Mouse (Mus musculus): ENCODE measurements at regions not wholly inside any gene's neighbourhood (a gene's known extent, or its start where the extent isn't known, plus 50 kb on each side); places are given as distances from the start of the nearest gene placed in this dataset.

DNA sequence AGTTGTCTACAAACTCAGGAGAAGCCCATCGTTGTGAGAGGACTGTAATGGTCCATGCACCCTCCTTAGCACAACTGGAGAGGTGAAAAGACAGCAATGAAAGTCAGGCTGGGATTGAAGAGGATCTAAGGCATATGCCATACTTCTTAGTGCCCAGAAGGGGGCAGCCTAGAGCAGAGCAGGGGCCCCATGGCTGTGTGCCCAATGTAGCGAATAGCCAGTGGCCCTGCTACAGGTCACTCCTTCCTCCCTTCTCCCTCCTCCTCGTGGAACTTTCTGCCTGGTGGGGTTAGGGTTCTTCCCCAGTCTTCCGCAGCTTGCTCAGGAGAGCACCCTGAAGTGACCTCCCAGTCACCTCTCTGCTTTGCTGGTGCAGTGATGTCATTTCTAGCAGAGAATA, 131.8 kb upstream of the Topaz1 start:
- peak; percentile 13 to 37 for DNase-seq
- intact Hi-C loops (cut with DNase I): loop anchor here (1.0 to 2.0 kb wide), 2 partner anchors 72 to 113 kb away; no protein-coding TSS in a partner anchor

DNA sequence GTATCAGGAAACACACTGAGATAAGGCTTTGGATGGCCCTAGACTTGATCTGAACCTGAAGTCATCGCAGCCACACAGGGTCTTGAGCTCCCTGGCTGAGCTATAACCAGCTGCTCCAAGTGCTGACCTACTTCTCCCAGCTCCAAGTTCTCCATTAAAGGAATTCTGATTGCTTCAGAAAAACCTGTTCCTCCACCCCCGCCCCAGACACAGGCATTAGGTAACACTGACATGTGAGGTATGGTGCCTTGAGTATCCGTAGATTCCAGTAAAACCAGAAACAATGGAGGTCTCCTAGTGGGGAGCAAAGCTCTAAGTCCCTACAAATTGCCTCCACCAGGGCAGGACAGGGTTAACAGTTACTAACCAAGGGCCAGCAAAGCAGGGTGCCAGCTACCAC, 129.4 kb upstream of the Topaz1 start:
- DNase-seq: no peak
- intact Hi-C loops (cut with DNase I): no loop called here

DNA sequence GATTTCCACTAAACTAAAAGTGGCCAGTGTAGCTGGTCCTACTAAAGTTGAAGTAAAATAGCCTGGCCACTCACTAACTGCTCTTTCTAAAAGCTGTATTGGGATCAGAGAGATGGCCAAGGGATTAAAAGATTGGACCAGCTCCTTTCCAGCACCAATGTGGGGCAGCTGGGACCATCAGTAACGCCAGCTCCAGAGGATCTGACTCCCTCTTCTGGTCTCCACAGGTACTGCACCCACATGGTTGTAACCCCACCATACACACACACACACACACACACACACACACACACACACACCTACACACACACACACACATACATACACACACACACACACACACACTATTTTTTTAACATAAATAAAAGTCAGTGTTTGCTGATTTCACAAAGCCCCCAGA, 122.1 kb upstream of the Topaz1 start:
- DNase-seq: no peak
- intact Hi-C loops (cut with DNase I): no loop called here

DNA sequence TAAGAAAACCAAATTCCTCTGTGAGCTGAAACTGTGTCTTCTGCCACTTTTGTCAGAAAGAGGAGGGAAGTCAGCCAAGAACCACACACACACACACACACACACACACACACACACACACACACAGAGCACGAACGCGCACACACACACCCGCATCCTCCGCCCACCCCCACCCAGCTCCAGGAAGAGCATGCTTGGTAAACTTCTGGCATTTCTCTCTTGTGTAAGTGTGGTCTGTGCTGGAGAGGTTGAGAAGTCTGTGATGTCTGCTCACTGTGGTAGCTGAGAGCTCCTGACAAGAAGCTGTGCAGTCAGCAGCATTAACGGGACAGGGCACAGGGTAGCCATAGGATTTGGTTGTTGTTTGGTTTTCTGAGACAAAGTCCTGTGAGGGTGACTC, 120.8 kb upstream of the Topaz1 start:
- DNase-seq: no peak
- intact Hi-C loops (cut with DNase I): no loop called here

DNA sequence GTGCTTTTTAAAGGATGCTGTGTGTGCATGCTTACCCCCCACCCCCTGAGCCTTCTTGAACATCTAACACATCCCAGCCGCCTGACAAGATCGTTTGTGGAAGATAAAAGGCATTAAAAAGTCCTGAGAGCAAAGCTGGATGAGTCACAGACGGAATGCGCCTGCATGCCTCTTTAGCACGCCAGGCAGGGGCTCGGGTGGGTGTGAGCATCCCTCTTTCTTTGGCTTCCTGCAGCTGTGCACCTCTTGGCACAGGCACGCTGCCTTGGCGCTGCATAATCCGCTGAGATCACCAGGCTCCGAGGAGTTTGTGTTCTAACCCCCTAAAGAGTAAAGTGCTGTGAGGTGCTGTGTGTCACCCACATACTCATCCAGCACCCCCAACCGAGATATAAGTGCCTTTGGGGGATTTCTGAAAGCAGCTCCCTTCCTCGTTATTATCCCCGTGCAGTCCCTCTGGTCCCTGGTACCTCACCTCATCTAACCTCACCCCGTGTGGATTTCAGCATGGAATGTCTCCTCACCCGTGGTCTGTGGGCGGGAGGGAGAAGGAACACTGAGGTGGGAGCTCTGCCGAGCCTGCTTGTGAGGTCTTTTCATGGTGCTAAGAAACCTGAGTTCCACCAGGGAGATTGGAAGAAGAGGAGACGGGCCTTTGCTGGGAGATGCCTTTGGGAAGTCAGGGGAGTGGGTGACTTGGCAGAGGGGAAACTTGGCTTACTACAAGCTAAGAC, 117.8 kb upstream of the Topaz1 start:
- intact Hi-C loops (cut with DNase I): no loop called here
- DNase-seq: no peak

DNA sequence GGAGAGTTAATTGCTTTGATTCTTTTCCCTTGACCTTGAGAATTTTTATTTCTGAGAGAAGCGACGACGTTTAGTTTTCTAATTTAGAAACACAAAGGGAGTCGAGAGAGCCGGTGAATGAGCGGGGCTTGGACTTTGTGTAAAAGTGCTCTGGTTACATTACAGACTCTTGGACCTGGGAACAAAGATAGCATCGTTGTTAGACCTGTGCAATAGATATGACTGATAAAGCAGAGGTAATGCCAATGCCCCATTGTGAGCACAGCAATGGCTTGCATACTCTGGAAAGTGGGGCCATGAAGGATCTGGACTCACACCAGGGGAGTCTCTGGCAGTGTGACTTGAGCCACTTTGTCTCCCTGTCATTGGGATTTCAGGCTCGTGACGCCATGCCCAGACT, 115.4 kb upstream of the Topaz1 start:
- DNase-seq: no peak
- intact Hi-C loops (cut with DNase I): no loop called here

DNA sequence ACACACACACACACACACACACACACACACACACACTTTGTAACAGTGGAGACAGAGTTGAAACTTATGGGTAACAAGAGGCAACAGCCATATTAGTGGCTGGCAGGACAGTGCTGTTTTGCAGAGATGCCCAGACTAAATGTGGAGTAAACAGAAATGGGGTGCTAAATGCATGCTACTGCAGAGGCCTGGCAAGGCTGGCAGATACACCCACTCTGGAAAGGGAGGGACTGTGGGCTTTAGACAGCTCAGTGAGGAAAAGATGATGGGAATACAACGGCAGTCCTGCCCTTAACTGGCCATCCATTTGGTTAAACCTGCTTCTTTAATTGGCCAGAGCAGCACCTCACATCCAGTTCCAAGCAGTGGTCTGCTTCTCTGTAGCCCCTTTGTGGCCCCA, 113.7 kb upstream of the Topaz1 start:
- intact Hi-C loops (cut with DNase I): no loop called here
- DNase-seq: no peak

DNA sequence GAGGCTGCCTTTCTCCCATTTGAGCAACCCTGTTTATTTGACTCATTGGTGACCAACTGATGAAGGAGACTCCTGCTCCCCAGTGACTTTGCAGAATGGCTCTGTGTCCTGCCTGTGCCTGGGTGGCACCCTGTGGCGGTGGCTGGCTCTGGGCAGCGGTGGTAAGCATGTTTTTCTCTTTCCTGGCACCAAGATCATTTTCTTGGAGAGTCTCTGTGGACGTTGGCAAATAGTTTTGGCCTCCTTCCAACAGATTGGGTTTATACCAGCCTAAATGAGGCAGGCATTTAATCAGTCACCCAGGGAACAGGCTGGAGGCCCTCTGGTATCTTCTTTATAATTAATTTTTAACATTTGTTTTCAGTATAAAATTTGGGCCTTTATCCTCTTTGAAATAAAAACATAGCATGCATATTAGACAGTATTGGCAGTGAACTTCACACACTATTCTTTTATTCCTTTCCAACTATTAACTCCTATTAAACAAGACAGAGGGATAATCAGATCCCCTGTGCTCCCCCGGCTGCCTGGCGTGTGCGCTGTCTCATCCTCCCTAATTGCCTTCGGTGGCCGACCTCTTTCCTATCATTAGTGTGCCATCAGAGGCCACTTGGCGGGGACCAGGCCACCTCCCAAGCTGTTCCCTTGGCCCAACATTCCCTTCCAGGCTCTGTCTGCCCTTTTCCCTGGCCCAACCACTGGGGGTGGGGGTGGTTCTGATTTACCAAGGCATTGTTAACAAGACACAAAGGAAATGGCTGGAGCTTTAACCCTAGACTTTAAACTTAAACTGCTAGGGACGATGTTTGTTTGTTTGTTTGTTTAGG, 111.8 kb upstream of the Topaz1 start:
- DNase-seq: no peak
- intact Hi-C loops (cut with DNase I): no loop called here

DNA sequence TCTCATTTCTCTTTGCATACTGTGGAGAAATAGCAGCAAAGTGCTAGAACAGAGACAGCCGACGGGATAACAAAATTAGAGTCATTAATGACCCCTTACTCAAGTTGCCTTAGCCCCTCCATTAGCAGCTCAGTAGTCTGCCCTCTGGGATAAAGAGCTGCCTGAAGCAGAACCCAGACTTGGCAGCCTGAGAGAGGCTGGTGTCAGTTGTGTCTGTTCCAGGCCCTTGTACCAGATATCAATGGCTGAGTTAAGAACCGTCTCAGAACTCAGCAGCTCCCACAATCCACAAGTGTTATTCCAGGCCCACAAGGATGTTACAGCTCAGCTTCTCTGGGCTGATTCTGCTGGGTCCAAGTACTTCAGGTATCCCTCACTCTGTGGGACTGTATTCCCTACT, 109.6 kb upstream of the Topaz1 start:
- DNase-seq: peak; percentile 12 to 14

DNA sequence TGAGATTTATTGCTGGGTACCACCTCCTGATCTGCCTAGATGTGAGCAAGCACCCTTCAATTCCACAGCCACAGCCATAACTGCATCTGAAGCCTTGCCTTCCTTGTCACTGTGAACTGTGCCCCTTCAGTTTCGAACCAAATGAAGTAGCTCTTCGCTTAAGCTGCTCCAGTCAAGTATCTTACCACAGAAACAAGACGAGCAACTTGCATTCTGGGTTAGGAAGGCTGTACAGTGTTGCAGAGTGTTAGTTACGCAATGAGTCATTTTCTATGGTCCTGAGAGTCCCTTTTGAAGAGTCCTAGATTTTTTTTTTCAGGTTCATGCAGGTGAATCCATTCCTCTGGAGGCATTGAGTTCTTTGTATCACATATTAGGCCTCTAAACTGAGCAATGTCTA, 107.9 kb upstream of the Topaz1 start:
- intact Hi-C loops (cut with DNase I): no loop called here
- DNase-seq: no peak

More for the DNA sequence above, 109.6 kb upstream of the Topaz1 start:
- intact Hi-C loops (cut with DNase I): no loop called here

DNA sequence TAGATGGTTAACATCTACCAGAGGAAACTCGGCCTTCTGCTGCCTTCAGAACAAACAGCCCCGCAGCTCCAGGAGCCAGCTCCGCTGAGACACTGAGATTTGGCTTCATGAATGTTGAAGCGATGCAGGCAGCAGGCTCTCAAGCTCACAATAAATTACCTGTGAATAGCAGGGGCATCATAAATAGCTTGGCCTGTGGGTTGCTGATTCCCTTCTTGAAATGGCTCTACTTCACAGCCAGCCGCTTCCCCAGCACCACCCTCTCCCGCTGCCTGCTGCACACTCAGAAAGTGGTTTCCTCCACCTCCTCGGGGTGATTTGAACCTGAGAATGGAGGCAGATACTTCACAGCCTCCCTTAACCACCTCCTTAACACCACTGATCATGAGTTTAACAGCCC, 104.2 kb upstream of the Topaz1 start:
- intact Hi-C loops (cut with DNase I): no loop called here
- no peak for DNase-seq

DNA sequence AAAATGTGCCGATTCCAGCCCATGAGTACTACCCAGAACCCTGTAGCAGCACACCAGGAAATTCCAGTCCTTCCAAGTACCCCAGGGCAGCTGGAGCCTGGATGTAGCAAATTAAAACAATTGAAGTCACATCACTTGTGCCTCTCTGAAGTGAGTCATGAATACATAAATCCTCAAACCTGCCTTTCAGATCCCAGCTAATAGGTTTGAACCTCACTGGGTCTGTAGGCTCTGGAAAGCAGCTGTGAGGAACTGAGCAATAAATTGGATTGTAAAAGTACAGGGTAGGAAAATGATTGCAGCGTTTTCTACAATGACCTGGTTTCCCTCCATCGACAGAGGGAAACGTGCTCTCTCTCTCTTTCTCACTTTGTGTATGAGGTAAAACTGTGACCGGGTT, 101.6 kb upstream of the Topaz1 start:
- intact Hi-C loops (cut with DNase I): no loop called here
- no peak for DNase-seq

DNA sequence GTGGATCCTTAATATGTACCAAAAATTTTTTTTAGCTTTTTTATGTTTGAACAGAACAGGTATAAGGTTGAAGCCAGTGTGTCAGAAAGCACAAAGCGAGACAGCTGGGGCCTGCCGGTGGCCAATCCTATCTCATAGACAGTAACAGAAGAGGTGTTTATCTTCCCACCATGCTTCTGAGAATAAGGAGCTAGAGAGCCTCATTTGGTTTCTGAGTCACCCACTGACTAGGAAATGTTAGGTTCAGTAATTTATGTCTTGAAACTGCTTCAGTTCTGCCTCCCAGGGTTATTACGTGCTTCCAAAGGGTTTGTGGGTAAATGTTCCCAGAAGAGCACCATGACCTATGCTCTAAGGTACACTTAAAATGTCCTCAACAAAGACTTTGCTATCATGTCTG, 96.3 kb upstream of the Topaz1 start:
- DNase-seq: no peak
- intact Hi-C loops (cut with DNase I): no loop called here

DNA sequence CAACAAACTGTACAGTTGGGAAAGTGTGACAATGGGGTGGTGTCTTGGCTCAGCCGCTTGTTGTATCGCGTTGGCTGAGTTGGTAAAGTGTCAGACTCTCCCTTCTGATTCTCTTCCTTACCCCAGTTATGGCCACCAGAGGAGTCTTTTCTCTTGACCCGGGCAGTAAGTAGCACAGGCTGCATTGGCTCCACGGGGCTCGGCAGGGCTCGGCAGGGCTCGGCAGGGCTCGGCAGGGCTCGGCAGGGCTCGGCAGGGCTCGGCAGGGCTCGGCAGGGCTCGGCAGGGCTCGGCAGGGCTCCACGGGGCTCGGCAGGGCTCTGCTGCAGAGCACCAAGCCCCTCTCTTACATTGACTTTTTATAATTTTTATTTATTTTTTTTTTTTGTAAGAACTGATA, 91.6 kb upstream of the Topaz1 start:
- peak; percentile 59 to 69 for DNase-seq
- intact Hi-C loops (cut with DNase I): no loop called here

DNA sequence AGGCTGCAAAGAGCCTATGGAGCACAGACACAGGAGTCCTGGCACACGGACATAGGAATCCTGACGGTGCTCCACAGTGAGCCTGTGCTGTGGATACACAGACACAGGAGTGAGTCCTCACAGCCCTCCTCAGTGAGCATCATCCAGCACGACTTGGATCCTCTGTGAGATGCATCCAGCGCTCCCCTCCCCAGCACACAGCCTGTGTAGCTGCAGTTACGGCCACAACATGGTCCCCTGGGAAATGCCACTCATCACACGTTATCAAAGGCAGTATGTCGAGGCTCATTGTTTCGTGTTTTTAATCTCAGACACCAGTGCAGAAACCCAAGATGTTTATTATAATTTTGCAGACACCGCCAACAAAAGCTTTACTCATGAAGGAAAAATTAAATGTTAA, 87.1 kb upstream of the Topaz1 start:
- DNase-seq: no peak
- intact Hi-C loops (cut with DNase I): no loop called here

DNA sequence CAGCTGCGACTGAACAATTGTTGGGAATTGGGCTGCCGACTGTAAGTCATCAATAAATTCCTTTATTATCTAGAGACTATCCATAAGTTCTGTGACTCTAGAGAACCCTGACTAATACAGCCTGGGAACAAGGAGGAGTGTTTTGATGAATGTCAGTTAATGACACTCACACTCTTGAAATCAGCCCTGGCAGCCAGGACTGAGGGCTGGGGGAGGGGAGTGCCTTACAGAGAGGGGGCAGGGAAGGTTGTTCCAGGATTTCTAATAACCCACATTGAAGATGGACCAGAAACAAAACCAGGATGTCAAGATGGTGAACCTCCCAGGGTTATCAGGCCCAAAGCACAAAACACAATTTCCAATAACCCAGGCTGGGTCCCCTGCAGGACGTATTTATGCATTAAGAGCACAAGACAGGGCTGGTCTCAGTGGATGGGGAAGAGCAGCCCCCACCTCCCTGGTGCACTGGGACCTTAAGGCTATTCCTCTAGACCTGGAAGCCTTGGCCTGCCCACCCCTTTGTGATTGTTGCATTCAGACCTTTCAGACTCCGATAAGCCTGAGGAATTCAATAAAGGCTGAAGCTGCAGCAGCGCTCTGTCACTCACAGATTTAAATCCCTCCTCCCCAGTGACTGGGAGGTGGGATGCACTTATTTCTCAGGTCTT, 80.0 kb upstream of the Topaz1 start:
- no peak for DNase-seq

DNA sequence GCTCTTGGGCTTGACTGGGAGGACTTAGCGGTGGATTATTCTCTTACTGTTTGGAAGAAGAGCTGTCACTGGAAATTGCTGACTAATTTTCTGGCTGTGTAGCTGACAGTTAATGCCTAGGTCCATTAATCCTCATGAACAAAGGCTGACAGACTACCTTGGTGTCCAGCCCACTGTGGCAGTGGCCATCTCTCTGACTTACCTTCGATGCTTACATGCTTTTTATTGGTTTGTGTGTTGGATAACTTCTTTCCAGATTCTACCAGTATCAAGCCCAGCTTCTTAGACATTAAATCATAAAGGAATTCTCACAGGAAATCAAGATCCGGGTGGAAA, 79.5 kb upstream of the Topaz1 start:
- no peak for DNase-seq
- intact Hi-C loops (cut with DNase I): no loop called here

More for the DNA sequence above, 80.0 kb upstream of the Topaz1 start:
- intact Hi-C loops (cut with DNase I): no loop called here

DNA sequence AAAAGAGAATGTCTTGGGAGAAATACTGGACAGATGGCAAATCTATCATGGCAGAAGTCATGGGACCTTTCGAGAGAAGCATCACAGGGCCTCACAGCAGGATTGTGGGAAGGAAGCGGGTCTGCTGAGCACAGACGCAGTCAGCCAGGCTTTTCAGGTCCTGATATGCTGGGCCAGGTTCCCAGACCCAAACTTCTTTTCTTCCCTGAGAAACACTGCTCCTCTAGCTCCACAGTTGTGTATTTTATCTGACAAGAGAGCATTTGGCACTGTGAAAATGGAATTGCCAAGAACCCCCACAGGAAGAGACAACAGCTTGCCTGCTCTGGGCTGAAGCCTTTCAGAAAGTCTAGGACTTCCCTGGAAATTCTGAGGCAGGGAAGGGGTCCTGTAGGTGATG, 73.4 kb upstream of the Topaz1 start:
- DNase-seq: no peak
- intact Hi-C loops (cut with DNase I): no loop called here

DNA sequence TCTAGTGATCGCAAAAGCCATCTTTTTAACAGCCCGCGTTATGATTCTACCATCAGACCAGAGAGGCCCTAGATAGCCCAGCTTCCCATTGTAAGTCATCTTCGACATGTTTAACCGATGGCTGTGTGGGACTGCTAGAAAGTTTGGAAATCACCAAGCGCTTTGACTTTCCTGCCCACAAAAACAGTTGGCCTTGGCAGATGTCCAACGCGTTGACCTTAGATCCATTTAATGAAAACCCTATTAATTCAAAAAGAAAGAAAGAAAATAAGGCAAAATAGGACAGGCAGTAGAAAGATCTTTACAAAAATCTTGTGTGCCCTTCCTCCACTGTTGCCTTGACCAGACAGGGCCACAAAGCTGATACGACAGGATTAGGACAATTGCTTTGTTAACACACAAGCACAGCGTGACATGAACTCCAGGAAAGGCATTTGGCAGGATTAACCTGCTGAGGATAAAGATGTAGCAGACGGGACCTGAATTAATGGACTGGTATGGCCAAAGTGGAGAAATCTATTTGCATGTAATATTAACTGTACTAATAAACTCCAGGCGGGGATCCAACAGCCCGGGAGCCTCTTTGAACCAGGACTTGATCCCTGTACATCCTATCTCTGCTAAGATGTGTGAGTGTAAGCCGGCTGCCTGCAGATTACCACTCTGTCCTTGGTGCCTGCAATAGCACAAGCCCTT, 69.0 kb upstream of the Topaz1 start:
- intact Hi-C loops (cut with DNase I): no loop called here
- DNase-seq: no peak

DNA sequence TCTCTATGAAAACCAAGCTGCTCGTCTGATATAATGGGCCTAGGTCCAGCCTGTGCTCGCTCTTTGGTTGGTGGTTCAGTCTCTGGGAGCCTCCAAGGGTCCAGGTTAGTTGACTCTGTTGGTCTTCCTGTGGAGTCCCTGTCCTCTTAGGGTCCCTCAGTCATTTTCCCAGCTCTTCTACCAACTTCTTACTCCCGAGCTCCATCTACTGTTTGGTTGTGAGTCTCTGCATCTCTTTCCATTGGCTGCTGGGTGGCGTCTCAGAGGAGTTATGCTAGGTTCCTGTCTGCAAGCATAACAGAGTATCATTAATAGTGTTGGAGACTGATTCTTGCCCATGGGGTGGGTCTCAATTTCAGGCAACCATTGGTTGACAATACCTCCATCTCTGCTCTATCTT, 60.0 kb upstream of the Topaz1 start:
- intact Hi-C loops (cut with DNase I): loop anchor here (1.0 to 5.0 kb wide), 3 partner anchors 72 to 440 kb away; no protein-coding TSS in a partner anchor
- DNase-seq: no peak

DNA sequence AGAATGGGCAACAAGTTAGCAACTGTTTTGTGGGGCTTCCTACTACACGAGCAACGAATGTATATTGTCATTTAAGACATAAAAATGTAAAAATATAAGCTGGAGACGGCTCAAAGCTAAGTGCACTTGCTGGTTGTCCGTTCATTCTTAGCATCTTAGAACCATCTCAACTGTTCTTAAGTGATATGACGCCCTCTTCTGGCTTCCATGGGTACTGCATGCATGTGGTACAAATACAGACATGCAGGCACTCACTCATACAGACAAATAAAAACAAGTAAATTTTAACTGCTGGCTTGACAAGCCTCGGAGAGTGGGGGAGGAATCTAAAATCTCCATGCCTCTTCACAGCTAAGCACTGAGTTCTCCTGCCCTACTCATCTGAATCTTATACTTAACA, 55.3 kb upstream of the Topaz1 start:
- intact Hi-C loops (cut with DNase I): no loop called here
- no peak for DNase-seq

Data from heart, postnatal 36 days (tissue).